Mouse (Mus musculus): ENCODE results near the gene Ankrd26.

The Ankrd26 gene

DNA sequence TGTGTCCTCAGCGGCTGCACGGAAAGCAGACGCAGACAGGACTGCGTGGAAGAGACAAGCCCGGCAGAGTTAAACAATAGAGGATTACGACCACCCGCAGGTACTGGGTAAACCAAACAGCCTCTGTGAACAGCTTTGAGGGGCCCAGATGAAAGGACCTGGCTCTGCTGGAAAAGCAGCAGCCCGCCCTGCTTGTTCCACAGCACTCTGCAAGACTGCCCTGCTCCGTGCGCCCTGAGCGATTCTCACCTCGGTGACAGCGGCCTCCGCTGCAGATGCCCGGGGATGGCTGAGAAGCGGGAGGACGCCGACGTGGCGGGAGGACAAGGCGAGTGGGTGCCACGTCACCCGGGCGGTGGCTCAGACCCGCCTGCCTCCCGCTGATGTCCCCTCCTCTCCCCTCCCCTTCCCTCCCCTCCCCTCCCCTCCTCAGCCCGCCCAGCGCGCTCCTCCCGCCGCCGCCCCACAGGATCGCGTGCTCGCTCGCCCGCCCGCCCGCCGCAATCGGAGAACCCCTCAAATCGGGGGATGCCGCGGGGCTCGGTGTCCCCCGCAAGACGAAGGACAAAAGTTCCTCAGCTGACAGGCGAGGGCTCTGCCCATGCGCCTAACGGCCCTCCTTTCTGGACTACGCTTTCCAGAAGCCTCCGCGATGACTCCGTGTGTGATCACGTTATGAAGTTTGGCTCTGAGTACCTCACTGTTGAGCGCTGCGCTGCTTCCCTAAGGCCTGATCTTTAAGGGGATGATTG is 82.9 kb downstream of the Ankrd26 start, which contains the start of gene Zfp9:
Zfp9 (minus strand) TSS at position 364 of the 752 bp plus-strand sequence.
- peak; percentile 74 for DNase-seq (ENCODE audit: low read depth, low spot score)

DNA sequence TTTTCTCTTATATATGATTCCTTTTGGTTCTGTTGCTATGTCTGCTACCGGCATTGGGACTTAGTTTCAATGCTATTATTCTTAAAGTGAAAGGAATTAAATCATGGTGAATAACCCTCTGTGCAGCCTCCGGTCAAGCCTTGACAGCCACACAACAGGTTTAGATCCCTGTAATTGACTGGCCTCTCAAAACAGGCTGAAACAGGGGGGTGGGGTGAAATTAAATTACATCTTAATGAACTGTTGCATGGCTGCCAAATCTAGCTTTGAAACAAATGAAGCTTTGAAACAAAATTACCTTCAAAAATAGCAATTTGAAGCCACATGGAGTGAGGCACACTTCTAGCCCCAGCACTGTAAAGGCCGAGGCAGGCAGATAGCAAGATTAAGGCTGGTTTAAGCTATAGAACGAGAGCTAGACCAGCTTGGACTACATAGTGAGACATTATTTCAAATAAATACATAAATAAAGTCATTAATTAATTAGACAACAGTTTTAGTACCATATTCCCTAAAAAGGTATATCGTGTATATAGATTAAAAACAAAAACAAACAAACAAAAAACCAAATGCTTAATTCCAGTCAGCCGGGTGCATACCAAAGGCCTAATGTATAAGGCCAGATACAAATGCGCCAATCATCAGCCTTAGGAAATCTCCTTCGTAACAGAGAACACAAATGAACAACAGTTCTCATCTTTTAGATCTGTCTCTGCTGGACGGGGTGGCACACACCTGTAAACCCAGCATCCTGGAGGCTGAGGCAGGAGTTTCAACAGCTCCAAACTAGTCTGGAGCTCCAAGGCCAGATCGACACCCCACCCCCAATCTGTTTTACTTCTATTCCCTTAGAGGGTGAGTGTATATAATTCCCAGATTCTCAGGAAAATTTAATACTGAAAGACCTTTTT is 83.9 kb downstream of the Ankrd26 start:
- no peak for DNase-seq (ENCODE audit: low read depth, low spot score)

DNA sequence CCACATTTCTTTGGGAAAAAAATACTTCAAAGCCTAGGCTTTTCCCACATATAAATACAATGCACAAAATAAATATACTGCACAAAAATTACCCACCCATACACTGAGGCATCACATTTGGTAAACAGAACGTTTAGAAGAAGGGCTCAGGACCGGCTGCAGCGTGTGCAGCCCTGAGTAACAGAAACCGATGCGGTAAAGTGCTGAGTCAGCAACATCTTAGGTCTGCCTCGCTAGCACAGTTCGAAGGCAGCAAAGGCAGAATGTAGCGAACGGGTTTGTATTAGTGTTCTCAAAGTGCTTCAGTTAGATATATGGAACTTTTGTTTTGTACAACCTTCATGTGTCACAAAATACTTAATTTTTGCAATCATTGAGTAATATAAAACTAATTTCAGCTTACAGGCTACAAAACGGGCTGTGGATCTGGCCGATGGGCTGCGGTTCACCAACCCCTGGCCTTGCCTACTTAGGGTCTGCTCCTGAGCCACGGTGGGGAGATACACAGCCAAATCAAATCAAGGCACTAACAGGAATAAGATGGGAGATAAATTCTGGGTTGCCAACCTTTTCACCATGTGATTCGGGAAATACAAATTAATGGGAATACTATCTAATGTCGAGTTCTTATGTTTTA is 99.8 kb downstream of the Ankrd26 start:
- DNase-seq (ENCODE audit: low read depth, low spot score), result peak; percentile 17

DNA sequence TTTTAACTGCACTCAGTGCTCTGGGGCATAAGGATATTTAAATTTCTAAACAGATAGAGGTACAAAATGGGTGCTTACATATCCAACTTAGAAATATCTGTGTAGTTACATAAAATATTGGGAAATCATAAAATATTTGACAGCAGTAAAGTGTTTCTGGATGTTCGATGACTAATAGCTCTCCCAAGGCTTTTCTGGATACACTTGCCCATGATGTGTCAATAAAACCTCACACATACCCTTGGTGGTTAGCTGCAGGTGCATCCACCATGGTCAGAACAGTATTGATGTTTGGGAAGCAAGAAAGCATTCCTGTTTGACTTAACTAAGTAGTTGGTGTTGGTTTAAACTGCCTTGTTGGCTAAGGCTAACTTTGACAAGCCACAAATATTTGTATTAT is 104.3 kb downstream of the Ankrd26 start:
- no peak for DNase-seq (ENCODE audit: low read depth, low spot score)

DNA sequence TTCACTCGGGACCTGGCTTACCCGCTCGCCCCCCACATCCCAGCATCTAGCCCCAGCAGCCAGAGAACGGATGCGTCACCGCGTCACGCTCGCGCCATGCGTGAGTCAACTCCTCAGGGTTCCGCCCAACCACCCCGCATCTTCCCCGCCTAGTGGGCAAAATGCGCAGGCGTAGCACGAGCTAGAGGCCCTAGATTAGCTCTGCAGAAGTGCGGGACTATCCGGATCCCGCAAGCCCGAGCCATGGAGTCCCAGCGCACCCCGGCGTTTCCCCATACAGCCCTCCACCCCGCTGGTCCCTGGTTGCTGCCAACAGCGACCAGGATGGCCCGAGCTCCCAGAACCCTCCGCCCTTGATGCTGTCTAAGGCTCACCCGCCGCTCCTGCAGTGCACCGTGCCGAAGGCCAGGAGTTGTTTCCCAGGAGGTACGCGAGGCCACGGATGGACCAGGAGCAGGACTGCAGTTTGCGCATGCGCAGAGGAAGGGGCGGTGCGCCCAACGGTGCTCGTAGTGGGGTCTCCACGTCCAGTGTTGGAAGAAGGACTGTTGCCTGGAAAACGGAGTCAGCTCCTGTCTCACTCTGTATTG is 106.9 kb downstream of the Ankrd26 start, which contains the start of gene Zfp248:
Zfp248 (minus strand) TSS at position 487 of the 590 bp plus-strand sequence.
- DNase-seq (ENCODE audit: low read depth, low spot score), result peak; percentile 86

DNA sequence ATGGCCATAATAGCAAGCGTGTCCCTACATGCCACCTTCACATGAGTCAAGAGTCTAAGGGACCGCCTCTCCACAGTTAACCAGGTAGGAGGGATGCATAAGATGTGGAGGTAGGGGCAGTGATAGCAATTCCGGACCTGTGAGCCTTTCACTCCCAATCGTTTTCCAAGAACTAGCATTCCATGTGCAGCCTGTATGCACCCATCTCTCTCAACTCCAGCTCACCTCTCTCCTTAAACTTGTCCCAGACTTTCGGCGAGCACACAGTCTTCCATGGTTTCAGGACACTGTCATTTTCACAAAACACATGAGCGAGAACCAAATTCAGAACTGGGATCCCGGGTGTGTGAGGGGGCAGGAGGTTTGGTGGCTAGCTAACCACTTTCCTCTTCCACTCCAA is 107.6 kb downstream of the Ankrd26 start:
- DNase-seq (ENCODE audit: low read depth, low spot score), result peak; percentile 10

Measured in ZHBTc4 (cell line).